Mouse (Mus musculus): ENCODE data around the gene Cacng7. TPM values are rescaled to one million over a fixed set of nuclear protein-coding genes. Genes with fewer than 3 reads are reported as not detected.

Gene Cacng7
- polyA plus RNA-seq, 1 experiment from 2014 or later: 2.4 TPM

DNA sequence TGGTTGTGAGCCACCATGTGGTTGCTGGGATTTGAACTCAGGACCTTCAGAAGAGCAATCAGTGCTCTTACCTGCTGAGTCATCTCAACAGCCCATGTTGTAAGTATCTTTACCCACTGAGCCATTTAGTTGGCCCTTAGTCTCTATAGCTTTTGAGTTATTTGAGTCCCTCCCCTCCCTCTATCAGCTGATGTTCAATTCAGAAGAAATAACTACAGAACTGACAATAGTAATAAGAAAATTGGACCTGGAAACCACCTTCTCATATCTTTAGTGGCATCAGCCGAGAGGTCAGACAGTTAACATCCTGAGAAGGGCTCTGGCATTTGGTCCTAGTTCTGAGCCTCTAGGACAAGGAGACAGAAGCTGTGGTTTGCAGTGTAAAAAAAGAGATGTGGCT is 38.0 kb upstream of the Cacng7 start:
- H3K9me3 ChIP-seq (replicated peaks): no peaks in the 10 kb centered on the region
- peaks cover 36% of the 10 kb centered on the region for H3K36me3 ChIP-seq
- H3K27me3 ChIP-seq (ENCODE audit: low read depth, poor library complexity, severe bottlenecking): peaks cover 3% of the 10 kb centered on the region; the same call in 1 of the 2 replicates
- no peak for DNase-seq (ENCODE audit: low spot score)
- H3K4me1 ChIP-seq: peaks cover 31% of the 10 kb centered on the region
- H3K27ac ChIP-seq: no peak overlapping the region
- WGBS: 89% methylated on average over 1 of the region's 1 CpGs
- H3K4me3 ChIP-seq: no peak overlapping the region

DNA sequence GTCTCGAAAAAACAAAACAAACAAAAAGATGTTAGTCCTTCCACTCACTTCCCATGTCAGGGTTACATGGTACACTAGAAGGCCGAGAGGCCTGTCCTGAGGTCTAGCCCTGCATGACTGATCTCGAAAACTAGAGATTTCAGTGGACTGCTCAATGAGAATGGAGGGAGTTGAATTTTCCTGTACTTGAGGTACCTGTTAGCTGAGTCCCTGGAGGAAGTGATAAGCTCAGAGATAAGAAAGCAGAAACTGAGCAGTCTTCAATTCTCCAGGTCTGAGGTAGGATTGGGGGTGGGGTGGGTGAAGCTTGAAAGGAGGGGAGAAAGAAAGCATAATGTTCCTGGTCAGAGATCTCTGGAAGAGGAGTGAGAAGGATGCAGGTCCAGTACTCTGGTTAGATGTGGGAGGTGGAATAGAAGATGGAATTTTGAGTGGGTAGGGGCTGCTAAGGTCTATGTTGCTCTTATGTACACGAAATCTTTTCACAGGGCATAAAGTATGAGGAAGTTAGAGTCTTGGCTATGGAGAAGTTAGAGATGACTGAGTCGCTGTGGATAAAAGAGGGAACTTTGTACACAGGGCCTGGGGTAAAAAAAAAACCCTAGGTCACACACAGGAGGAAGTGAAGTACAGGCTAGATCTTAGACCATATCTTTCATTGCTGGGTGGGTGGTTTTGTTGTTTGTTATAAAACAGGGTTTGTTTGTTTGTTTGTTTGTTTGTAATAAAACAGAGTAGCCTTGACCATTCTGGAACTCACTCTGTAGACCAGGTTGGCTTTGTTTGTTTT is 37.2 kb upstream of the Cacng7 start:
- no peak for DNase-seq (ENCODE audit: low spot score)
- 90% methylated on average over 5 of the region's 5 CpGs for WGBS
- peaks cover 10% of the 10 kb centered on the region for H3K27me3 ChIP-seq (ENCODE audit: low read depth, poor library complexity, severe bottlenecking)
- no peaks in the 10 kb centered on the region for H3K9me3 ChIP-seq (replicated peaks)
- no peak overlapping the region for H3K27ac ChIP-seq
- H3K4me1 ChIP-seq: peaks cover 25% of the 10 kb centered on the region
- peaks cover 37% of the 10 kb centered on the region for H3K36me3 ChIP-seq
- no peak overlapping the region for H3K4me3 ChIP-seq

DNA sequence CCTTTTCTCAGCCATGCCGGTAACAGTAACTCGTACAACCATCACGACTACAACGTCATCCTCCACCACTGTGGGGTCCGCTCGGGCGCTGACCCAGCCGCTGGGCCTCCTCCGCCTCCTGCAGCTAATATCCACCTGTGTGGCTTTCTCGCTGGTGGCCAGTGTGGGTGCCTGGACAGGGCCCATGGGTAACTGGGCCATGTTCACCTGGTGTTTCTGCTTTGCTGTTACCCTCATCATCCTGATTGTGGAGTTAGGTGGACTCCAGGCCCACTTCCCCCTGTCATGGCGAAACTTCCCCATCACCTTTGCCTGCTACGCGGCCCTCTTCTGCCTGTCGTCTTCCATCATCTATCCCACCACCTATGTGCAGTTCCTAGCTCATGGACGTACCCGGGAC is 36.0 kb upstream of the Cacng7 start:
- Histone ChIP-seq H3K27ac (no peak overlapping the region), H3K4me3 (no peak overlapping the region), H3K9me3 (replicated peaks) (no peaks in the 10 kb centered on the region), H3K4me1 (peaks cover 13% of the 10 kb centered on the region), H3K27me3 (ENCODE audit: low read depth, poor library complexity, severe bottlenecking) (peaks cover 22% of the 10 kb centered on the region), H3K36me3 (peaks cover 37% of the 10 kb centered on the region)
- 94% methylated on average over 16 of the region's 16 CpGs for WGBS
- DNase-seq (ENCODE audit: low spot score): no peak

DNA sequence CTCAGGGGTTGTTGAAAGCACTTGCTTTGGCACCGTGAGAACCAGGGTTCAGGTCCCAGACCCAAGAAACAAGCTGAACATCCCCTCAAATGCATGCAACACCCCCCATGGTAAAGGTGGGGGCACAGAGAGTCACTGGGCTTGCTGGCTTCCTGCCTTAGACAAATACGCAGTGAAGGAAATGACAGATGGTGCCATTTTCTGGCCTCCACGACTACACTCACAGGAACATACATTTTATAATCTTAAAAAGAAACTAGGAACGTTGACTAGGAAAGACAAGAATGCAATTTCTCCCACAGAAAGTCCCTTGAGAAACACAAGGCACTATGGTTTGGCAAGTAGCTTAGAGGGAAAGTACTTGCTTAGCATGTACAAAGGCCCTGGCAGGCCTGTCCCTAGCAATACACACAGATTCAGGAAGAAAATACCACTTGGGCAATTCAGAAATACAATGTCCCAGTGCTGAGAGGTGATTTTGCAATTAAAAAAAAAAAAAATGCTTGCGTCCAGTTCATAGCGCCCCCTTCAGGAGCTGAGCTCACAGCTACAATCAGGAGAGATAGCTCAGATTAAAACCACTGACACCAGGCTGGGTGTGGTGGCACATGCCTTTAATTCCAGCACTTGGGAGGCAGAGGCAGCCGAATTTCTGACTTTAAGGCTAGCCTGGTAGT is 32.7 kb upstream of the Cacng7 start:
- Histone ChIP-seq H3K4me3 (no peak overlapping the region), H3K9me3 (replicated peaks) (no peaks in the 10 kb centered on the region), H3K27me3 (ENCODE audit: low read depth, poor library complexity, severe bottlenecking) (peaks cover 55% of the 10 kb centered on the region), H3K4me1 (peaks cover 29% of the 10 kb centered on the region), H3K27ac (no peak overlapping the region), H3K36me3 (peaks cover 34% of the 10 kb centered on the region)
- 57% methylated on average over 7 of the region's 7 CpGs for WGBS
- no peak for DNase-seq (ENCODE audit: low spot score)

DNA sequence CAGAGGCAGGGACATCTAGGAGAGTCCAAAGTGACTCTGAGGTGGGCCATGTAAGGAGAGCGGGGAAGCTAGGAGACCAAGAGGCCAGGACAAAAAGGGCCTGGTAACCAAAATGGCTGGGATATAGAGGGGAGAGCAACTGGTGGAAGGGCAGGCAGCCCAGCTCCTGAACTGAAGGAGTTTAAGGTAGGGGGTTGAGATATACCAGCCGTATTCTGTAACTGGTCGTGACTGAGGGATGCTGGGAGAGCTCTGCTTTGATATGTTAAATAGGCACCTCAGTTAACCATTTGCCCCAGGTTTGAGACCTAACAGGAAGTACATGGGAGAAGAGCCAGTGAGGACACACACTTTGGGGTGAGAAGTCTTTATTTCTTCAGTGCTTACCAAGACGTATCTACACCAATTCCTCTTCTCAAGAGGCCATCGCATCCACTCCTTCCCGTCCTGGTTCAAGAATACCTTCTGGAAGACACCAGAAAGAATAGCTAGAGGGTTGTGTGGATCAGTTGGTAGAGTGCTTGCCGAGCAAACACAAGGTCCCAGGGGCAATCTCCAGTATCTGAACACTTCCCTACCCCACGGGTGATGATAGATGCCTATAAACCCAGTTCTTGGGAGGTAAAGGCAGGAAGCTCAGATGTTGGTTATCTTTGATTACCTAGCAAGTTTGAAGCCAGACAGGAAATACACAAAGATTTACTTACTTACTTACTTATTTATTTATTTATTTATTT is 31.7 kb upstream of the Cacng7 start:
- H3K4me1 ChIP-seq: peaks cover 29% of the 10 kb centered on the region
- WGBS: 56% methylated on average over 8 of the region's 8 CpGs
- H3K4me3 ChIP-seq: no peak overlapping the region
- DNase-seq (ENCODE audit: low spot score): no peak
- H3K27ac ChIP-seq: no peak overlapping the region
- peaks cover 65% of the 10 kb centered on the region for H3K27me3 ChIP-seq (ENCODE audit: low read depth, poor library complexity, severe bottlenecking)
- peaks cover 32% of the 10 kb centered on the region for H3K36me3 ChIP-seq
- H3K9me3 ChIP-seq (replicated peaks): no peaks in the 10 kb centered on the region

DNA sequence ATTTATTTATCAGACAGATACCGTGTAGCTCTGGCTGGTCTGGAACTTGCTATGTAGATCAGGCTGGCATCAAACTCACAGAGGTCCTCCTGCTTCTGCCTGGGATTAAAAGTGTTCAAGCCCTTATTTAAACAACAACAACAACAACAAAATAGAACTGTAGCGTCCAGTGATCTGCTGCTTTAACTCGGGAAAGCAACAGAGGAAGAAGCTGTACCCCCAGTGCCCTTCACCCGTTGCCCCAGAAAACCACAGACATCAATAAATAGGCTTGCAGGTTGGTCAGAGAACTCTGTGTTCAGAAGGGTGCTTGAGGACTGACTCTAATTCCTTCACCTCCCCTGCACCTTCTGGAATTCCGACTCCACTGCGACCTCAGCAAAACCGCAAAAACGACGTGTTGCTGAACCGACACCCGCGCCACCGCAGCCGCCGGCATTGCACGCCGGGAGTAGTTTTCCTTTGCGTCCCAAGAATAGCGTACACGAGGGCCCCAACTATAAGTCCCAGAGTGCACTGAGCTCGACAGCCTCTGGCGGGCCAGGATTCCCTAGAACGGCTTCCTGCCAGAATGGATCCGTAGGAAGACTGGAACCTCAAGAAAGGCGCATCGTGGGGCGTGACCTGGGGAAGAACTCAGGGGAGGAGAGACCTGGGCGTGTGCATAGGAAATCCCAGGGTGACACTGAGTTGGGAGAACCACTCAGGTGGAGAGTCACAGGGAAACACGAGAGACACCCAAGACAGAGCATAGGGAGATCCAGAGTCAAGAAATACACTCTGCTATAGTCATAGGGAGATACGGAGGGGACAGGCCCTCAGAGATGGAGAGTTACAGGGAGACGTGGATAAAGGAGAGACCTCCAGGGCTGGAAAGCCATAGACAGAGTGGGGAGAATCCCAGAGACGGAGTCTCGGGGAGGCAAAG is 30.9 kb upstream of the Cacng7 start:
- Histone ChIP-seq H3K9me3 (replicated peaks) (no peaks in the 10 kb centered on the region), H3K27me3 (ENCODE audit: low read depth, poor library complexity, severe bottlenecking) (peaks cover 71% of the 10 kb centered on the region), H3K27ac (no peak overlapping the region), H3K4me3 (peak overlapping the region; percentile 44), H3K36me3 (peaks cover 24% of the 10 kb centered on the region), H3K4me1 (peaks cover 29% of the 10 kb centered on the region)
- DNase-seq (ENCODE audit: low spot score): peak; percentile 42
- 9% methylated on average over 33 of the region's 33 CpGs for WGBS

DNA sequence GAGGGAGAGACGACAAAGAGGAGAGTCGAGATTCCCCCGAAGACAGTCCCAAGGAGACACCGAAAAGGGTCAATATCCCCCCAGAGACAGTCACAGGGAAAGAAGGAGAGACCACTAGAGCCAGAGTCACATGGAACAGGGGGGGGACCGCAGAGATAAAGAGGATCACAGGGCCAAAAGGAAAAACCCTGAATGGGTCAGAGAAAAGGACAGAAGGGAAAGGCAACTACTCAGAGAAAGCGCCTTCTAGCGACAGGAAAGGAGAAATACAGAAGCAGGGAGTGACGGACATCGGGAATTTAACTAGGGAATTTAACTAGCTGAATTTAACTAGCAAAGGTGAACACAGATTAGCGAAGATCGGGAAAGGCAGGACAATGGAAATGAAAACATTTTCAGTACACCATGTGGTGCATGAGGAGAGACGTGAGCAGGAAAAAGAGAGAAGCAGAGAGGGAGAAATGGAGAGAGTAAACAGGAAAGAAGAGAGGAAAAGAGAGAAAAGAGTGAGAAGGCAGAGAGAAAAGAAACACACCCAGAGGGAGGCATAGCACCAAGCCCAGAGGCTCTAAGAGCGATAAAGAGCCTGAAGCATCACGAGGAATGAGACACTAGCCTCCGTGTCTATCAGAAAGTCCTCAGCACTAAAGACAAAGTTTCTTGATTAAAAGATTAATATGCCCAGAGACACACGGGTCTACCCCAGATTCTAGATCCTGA is 30.0 kb upstream of the Cacng7 start:
- WGBS: 4% methylated on average over 16 of the region's 16 CpGs
- peak overlapping the region; percentile 44 for H3K4me3 ChIP-seq
- H3K9me3 ChIP-seq (replicated peaks): no peaks in the 10 kb centered on the region
- H3K27me3 ChIP-seq (ENCODE audit: low read depth, poor library complexity, severe bottlenecking): peaks cover 71% of the 10 kb centered on the region
- no peak overlapping the region for H3K27ac ChIP-seq
- peaks cover 16% of the 10 kb centered on the region for H3K36me3 ChIP-seq
- peaks cover 29% of the 10 kb centered on the region for H3K4me1 ChIP-seq
- DNase-seq (ENCODE audit: low spot score): no peak

DNA sequence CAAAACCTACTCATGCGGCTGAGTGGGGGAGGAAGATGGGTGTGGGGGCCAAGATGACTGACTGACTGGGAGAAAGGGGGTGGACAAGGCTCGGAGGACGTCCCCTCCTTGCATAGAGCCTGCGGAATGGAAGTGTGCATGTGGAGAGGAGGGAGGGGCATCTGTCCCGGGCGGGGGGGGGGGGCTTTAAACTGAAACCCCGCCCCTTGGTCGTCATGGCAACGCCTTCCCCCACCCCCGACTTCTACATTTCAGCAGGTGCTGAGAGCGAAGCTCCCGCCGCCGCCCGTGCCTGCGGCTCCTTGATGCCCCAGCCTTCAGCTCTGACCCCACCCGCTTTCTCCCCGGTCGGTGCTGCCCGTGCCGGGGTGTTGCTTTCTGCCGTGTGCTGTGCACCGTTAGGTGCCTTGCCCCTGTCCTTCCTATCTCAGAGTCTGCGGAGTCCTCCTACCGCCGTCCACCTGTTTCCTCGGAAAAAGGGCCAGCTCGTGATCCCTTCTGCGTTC is 29.4 kb upstream of the Cacng7 start:
- Histone ChIP-seq H3K27ac (no peak overlapping the region), H3K27me3 (ENCODE audit: low read depth, poor library complexity, severe bottlenecking) (peaks cover 71% of the 10 kb centered on the region)
- 1% methylated on average over 29 of the region's 29 CpGs for WGBS

DNA sequence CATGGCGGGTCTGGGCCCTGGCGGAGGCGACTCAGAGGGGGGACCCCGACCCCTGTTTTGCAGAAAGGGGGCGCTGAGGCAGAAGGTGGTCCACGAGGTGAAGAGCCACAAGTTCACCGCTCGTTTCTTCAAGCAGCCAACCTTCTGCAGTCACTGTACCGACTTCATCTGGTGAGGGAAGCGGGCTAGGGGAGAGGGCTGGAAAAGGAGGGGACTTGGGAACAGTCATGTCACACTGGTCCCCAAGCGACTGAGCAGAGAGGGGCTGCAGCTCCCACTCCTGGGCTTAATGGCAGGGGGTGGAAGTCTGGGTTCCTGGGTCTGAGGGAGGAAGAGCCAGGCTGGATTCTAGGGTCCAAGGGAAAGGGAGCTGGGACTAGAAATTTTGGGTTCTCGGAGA is 29.0 kb upstream of the Cacng7 start:
- H3K9me3 ChIP-seq (replicated peaks): no peaks in the 10 kb centered on the region
- peaks cover 8% of the 10 kb centered on the region; the same call in 1 of the 2 replicates for H3K36me3 ChIP-seq
- DNase-seq (ENCODE audit: low spot score): no peak
- 4% methylated on average over 12 of the region's 12 CpGs for WGBS
- peak overlapping the region; percentile 44 for H3K4me3 ChIP-seq
- H3K27ac ChIP-seq: no peak overlapping the region
- peaks cover 71% of the 10 kb centered on the region for H3K27me3 ChIP-seq (ENCODE audit: low read depth, poor library complexity, severe bottlenecking)
- H3K4me1 ChIP-seq: peaks cover 29% of the 10 kb centered on the region

More for the DNA sequence above, 29.4 kb upstream of the Cacng7 start:
- peak; percentile 63 for DNase-seq (ENCODE audit: low spot score)
- H3K36me3 ChIP-seq: peaks cover 10% of the 10 kb centered on the region
- peak overlapping the region; percentile 44 for H3K4me3 ChIP-seq
- peaks cover 29% of the 10 kb centered on the region for H3K4me1 ChIP-seq
- H3K9me3 ChIP-seq (replicated peaks): no peaks in the 10 kb centered on the region

DNA sequence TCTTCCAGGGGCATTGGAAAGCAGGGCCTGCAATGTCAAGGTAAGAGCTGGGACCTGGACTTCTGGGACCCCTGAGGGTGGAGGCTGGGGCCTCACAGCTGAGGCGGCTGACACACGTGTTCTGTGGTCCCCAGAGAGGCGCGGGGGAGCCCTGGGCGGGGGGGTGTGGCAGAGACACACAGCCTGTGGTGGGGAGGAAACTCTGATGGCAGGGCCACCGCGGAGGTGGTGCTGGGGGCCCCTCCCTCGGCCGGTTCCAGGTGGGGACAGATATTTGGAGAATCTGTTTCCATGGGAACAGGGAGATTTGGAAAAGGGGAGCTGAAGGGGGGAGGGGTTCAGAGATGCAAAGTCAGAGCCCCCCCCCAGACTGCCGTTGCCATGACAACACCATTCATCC is 28.5 kb upstream of the Cacng7 start:
- peaks cover 7% of the 10 kb centered on the region; the same call in 1 of the 2 replicates for H3K36me3 ChIP-seq
- 8% methylated on average over 9 of the region's 10 CpGs for WGBS
- H3K4me1 ChIP-seq: peaks cover 29% of the 10 kb centered on the region
- H3K9me3 ChIP-seq (replicated peaks): no peaks in the 10 kb centered on the region
- DNase-seq (ENCODE audit: low spot score): no peak
- no peak overlapping the region for H3K27ac ChIP-seq
- H3K4me3 ChIP-seq: peak overlapping the region; percentile 44
- H3K27me3 ChIP-seq (ENCODE audit: low read depth, poor library complexity, severe bottlenecking): peaks cover 71% of the 10 kb centered on the region

DNA sequence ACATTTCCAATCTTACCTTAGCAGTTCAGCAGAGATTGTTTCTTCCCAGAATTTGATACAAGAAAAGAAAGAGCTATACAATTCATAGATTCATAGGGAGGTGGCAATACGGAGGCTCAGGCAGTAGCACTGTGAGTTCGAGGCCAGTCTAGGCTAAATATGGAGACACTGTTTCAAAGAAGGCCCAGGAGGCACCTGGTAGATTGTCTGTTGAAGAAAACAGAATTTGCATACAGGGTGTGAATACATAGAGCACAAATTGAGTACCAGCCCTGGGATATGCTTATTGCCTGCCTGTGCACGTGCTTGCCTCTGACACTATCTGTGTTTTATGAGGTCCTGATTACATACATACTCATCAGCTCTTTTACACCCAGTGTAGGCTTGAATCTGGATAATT is 26.4 kb upstream of the Cacng7 start:
- WGBS: 73% methylated on average over 3 of the region's 3 CpGs

More for the DNA sequence above, 26.4 kb upstream of the Cacng7 start:
- no peak overlapping the region for H3K27ac ChIP-seq
- no peak overlapping the region for H3K4me3 ChIP-seq
- no peaks in the 10 kb centered on the region for H3K36me3 ChIP-seq
- peaks cover 52% of the 10 kb centered on the region for H3K27me3 ChIP-seq (ENCODE audit: low read depth, poor library complexity, severe bottlenecking)
- DNase-seq (ENCODE audit: low spot score): no peak
- H3K4me1 ChIP-seq: peaks cover 29% of the 10 kb centered on the region
- H3K9me3 ChIP-seq (replicated peaks): no peaks in the 10 kb centered on the region

Measured in limb, embryonic 10.5 days (tissue).